Mouse (Mus musculus) left cerebral cortex, postnatal 36 days (tissue): ENCODE data around the gene Oxt. TPM values are rescaled to one million over a fixed set of nuclear protein-coding genes. Genes with fewer than 3 reads are reported as not detected.

Experiments
- DNase-seq, 2 experiments: peaks; one replicate each; pipeline ENCODE4 v3.0.0; 2021 to 2022; ENCODE audit warnings: low spot score in 2 of 2, mixed read lengths in 1 of 2
- intact Hi-C: fragments of 180-260 bp; cut with DNase I; formaldehyde crosslinking; loops from one replicate; pipeline ENCODE4 v1.15.1; 2025
- total RNA-seq, 2 experiments: library from RNA; stranded (reverse); gene quantifications; 2 replicates each; pipeline ENCODE4 v1.2.3; 2021

Oxt gene
- total RNA-seq: 1 to 10 TPM in 1 of 2 experiments, not detected in 1; 1.7 TPM

- DNase-seq: no peak
- intact Hi-C loops: no loop called here
Observed at GRCm38 (mm10) chr2:130575873-130576272, at the start of gene Oxt. Gene Oxt (plus strand): TSS chr2:130576173.

DNA sequence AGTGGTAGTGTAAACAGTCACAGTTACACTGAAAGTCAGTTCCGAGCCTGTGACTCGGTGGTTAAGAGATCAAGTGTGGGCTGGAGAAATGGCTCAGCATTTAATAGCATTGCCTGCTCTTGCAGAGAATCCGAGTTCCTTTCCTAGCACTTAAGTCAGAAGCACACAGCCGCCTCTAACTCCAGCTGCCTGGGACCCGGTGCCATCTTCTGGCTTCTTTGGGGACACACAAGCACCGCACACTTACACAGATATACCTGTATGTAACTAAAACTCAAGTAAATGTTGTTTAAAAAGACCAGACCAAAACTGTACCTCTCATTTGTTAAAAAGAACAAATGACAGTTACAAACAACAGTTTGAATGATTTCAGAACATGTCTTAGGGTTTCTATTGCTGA, 47.5 kb upstream of the Oxt start:
- no peak for DNase-seq
- intact Hi-C loops: loop anchor here (2.0 kb wide), 1 partner anchor 78 kb away; the partner anchor contains the start of gene Ptpra

DNA sequence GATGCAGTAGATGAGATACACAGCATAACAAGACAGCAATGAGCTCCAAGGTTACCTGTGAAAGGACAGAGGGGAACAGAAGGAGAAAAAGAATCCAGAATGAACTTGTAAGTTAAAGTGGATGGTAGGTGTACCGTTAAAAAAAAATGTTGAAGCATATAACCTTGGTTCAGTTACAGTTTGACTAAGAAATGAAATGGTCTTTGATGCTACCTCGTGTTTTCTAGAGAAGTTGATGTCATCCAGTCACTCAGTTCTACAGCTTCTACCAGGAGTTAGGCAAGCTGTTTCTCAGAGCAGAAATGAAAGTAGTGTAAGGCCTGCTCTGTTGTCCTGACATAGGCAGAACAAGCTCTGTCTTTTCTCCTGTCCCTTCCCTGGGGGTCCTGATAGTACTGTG, 46.7 kb upstream of the Oxt start:
- no peak for DNase-seq
- intact Hi-C loops: loop anchor here (2.0 kb wide), 1 partner anchor 78 kb away; the partner anchor contains the start of gene Ptpra

DNA sequence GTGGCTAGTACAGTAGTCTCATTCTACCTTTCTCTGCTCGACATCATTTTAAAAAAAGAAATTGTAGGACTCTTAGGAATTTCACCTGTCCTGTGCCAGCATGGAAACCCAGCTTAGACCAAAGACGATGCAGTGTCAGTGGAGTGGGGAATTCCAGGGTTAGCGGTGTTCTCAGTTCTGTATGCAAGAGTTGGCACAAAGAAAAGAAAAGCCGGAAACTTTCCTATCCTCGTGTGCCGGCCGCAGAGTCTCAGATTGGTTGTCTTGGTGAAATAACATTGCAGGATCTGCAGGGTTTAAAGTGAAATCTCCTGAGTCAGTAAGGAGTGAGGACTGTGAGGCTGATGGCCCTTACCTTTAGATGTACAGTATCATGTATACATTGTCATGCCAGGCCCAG, 46.0 kb upstream of the Oxt start:
- intact Hi-C loops: loop anchor here (2.0 kb wide), 1 partner anchor 79 kb away; the partner anchor contains the start of gene Ptpra
- DNase-seq: no peak

GRCm38 (mm10) chr2:130532201-130532600, 43.8 kb upstream of the Oxt start:
- DNase-seq: no peak
- intact Hi-C loops: no loop called here

- intact Hi-C loops: no loop called here
Observed at GRCm38 (mm10) chr2:130535017-130535416, 41.0 kb upstream of the Oxt start.

DNA sequence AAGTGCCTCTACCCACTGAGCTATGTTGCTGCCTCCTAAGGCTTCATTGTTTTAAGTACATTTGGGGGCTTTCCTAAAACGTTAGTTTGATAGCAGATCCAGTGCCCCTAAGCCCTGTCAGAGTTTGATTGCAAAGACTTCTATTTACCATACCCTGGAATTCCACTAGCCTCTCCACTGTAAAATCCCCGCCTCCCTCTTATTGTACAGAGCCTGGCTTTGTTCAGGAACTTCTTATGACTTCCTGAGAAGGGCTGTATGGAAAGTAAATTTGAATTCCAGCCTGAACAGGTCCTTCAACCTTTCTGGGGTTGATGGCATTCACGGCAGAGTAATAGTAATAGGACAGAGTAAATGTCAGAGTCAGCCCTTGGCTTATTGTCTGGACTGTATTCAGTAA, 39.1 kb upstream of the Oxt start:
- intact Hi-C loops: no loop called here
- DNase-seq: no peak

More at GRCm38 (mm10) chr2:130535017-130535416, 41.0 kb upstream of the Oxt start:
- DNase-seq: no peak

GRCm38 (mm10) chr2:130538876-130539546, 37.0 kb upstream of the Oxt start:
- DNase-seq: no peak
- intact Hi-C loops: no loop called here

- intact Hi-C loops: no loop called here
Observed at GRCm38 (mm10) chr2:130540266-130540665, 35.7 kb upstream of the Oxt start.

DNA sequence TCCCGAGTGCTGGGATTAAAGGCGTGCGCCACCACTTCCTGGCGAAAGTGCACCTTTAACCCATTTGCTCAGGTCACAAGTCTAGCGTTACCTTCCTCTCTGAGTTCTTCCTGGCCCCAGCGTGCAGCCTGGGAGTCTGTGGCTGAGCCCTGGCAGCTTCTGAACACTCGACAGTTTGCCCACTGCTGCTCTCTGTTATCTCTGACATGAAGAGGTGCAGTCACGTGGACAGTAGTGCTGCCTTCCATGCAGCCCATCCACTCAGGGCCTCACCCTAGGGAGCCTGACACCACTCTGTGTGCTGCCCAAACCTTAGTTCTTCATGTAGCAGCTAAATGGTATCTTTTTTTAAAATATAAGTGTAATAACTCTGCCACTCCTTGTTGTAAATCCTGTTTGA, 29.0 kb upstream of the Oxt start:
- intact Hi-C loops: no loop called here
- DNase-seq: no peak

More at GRCm38 (mm10) chr2:130540266-130540665, 35.7 kb upstream of the Oxt start:
- DNase-seq: no peak

GRCm38 (mm10) chr2:130554841-130555240, 21.1 kb upstream of the Oxt start:
- intact Hi-C loops: no loop called here
- no peak for DNase-seq

DNA sequence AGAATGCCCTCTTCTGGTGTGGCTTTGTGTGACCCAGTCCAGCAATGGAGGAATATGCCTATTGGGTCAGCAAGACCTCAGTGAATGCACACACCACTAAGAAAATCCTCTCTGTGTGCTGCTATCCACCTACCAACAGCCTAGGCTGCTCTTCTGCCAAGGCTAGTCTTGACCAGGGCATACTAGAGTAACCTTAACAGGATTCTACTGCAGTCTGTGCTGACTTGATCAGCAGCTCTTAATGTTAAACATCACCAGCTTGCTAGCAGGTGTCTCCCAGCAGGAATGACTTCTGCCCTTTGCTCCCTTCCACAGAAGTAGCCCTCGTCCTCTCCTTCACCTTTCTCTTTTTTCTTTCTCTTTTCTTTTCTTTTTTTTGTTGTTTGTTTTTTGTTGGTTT, 19.7 kb upstream of the Oxt start:
- DNase-seq: no peak
- intact Hi-C loops: no loop called here

DNA sequence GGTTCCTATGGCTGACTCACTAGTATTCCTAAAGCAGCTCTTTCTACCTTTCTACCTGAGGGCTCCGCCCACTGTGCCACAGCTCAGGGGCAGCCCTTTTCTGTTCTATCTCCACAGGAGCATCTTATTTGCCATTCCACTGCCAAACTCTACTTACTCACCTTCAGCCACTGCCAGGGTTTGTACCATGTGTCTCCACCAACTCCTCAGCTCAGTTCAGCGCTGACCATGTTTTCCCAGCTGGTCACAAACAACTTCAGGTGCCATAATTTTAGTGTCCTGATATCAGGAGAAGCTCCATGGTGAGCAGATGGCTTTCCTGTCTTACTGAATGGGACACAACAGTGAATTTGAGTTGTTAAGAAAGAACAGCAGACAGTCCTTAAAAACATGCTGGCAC, 18.5 kb upstream of the Oxt start:
- intact Hi-C loops: no loop called here
- no peak for DNase-seq

- intact Hi-C loops: no loop called here
- DNase-seq: no peak
Observed at GRCm38 (mm10) chr2:130558015-130558414, 18.0 kb upstream of the Oxt start.

- peak; percentile 94 to 95 for DNase-seq
- intact Hi-C loops: loop anchor here (10.0 kb wide), 1 partner anchor 269 kb away; the partner anchor contains the start of gene Ebf4
Observed at GRCm38 (mm10) chr2:130563212-130564055, 12.5 kb upstream of the Oxt start, which contains the start of gene Mrps26. Gene Mrps26 (plus strand): TSS chr2:130563742.

DNA sequence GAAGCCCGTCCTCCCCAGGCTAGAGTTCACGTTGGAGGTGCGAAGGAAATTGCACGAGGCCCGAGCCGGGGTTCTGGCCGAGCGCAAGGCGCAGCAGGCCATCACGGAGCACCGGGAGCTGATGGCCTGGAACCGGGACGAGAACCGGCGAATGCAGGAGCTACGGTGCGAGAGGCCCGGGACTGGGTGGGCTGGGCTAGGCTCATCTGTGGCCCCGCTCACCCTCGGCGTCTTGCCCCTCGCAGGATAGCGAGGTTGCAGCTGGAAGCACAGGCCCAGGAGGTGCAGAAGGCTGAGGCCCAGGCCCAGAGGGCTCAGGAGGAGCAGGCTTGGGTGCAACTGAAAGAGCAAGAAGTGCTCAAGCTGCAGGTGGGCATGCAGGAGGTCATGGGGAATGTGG, 11.9 kb upstream of the Oxt start:
- intact Hi-C loops: loop anchor here (10.0 kb wide), 1 partner anchor 269 kb away; the partner anchor contains the start of gene Ebf4
- DNase-seq: no peak

DNA sequence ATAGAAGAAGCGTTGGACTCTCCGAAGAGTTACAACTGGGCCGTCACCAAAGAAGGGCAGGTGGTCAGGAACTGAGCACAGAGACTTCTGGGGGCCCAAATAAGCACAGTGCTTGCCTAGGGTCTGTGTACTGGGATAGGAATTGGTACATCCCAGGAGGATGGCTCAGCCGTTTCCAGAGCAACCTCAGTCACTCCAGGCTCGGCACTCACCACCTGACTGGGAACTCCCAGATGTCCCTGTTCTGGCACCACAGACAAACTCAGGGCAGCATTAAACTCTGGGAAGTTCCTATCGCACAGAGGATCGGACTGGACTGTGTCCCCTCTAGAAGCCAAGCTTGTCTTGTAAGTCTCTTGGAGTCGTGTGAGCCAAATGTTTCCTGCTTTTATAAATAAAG, 11.0 kb upstream of the Oxt start:
- no peak for DNase-seq
- intact Hi-C loops: loop anchor here (10.0 kb wide), 1 partner anchor 270 kb away; the partner anchor contains the start of gene Ebf4

DNA sequence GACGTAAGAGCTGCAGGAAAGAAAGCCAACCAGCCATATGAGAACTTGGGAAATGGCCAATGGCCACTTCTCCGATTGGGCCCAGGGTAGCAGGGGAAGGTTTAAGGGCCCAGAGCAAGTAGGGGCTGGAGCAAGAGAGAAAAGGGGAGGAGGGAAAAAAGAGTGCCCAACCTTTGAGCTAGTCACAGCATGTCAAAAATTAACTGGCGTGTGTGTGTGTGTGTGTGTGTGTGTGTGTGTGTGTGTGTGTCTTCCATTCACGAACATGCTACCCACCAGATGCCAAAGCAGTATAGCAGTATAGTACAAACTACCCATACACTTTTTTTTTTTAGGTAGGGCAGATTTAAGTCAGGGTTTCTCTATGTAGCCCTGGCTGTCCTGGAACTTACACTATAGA, 7.1 kb upstream of the Oxt start:
- intact Hi-C loops: loop anchor here (10.0 kb wide), 1 partner anchor 274 kb away; the partner anchor contains the start of gene Ebf4
- DNase-seq: no peak

DNA sequence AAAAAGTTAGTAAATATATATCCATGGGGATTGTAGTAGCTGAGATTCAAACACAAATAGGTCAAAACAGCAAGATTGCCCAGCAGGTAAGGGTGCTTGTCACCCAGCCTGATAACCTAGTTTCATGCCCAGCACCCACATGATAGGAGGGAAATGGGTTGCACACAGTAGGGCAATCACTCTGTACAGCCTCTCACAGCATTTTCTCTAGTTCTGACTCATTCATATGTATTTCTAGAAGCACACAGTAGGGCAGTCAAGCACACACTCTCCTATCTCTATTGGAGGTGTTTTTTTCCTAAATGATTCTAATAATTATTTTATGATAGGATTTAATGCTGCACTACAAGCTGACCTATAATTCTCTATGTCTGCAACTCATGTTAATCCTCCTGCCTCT, 6.0 kb upstream of the Oxt start:
- intact Hi-C loops: loop anchor here (10.0 kb wide), 1 partner anchor 275 kb away; the partner anchor contains the start of gene Ebf4
- no peak for DNase-seq

- DNase-seq: no peak
- intact Hi-C loops: no loop called here
Observed at GRCm38 (mm10) chr2:130574960-130575359, 1.0 kb upstream of the Oxt start.
